10 mouse cellular contexts compared by ENCODE assay signal in the genomic region with DNA sequence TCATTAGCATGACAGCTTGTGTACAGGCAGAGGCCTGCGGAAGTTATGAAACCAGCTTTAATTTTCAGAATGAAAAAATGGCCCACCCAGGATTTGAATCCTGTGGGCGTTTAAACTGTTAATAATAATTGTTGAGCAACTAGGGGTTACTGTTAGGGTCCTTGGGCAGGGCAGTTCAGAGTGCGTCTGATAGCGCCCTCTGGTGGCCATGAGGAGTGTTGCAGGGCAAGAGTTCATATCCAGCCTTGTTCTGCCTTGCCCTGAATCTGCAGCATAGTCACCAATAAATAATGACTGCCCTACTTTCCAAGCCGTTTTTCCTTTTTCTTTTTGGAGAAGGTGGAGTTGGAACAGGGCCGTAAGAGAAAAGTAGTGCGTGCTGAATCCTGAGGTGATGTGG. TPM values are rescaled to one million over a fixed set of nuclear protein-coding genes. Genes with fewer than 3 reads are reported as not detected.
DNase-seq lines count a peak whose midpoint lies in the region; ATAC-seq lines count a peak whose summit lies in the region.
"Had no signal": no experiment of that assay in that cellular context is flagged by ENCODE, and none has a peak within 500 bp of the region (broad histone marks: within the 10 kb centered on the region; RNA-seq: fewer than 3 reads in every experiment).

No protein-coding gene starts in this region.

- peak; percentile 59 for DNase-seq in layer of hippocampus, adult 11-12 months (ENCODE audit: low spot score)
- DNase-seq in layer of hippocampus, adult 9-11 months: no peak
- DNase-seq in MN1 (ENCODE audit: low spot score): peak; percentile 40
- peak; percentile 70 to 73 for DNase-seq in cerebellum, postnatal 14 days
- peak; percentile 60 for DNase-seq in liver, embryonic 11.5 days (ENCODE audit: low spot score)
- DNase-seq in ovary, postnatal 36 days (ENCODE audit: low spot score): peak; percentile 50
- DNase-seq in thymus, postnatal 4 days: peak; percentile 76

- H3K27me3 ChIP-seq in liver, embryonic 11.5 days (replicated peaks; ENCODE audit: control insufficient read depth, insufficient read depth, low read length): no peaks in the 10 kb centered on the region

- no peaks in the 10 kb centered on the region for H3K9me3 ChIP-seq in liver, embryonic 11.5 days (ENCODE audit: control insufficient read depth, low read length)
- H3K9me3 ChIP-seq: midbrain, embryonic 12.5 days had no signal

- no peak overlapping the region for H3K27ac ChIP-seq in liver, embryonic 11.5 days (ENCODE audit: low read depth, low read length)
- H3K27ac ChIP-seq: midbrain, embryonic 12.5 days had no signal

- no peaks in the 10 kb centered on the region for H3K36me3 ChIP-seq in liver, embryonic 11.5 days (ENCODE audit: control insufficient read depth, insufficient read depth, low read length)
- H3K36me3 ChIP-seq: midbrain, embryonic 12.5 days had no signal

- ATAC-seq in hematopoietic stem cell, adult 5-6 weeks (replicated peaks in 1 of 2; ENCODE audit: insufficient read depth in 1 of 2, low FRiP score in 2 of 2, low TSS enrichment in 1 of 2, low read depth in 1 of 2, poor library complexity in 2 of 2, severe bottlenecking in 2 of 2): peak; percentile 74 to 78
- ATAC-seq in liver, embryonic 11.5 days (replicated peaks; ENCODE audit: low FRiP score): no peak

- H3K4me2 ChIP-seq in liver, embryonic 11.5 days: no peak overlapping the region
- H3K4me2 ChIP-seq: midbrain, embryonic 12.5 days had no signal

- no peak overlapping the region for H3K9ac ChIP-seq in liver, embryonic 11.5 days (ENCODE audit: low read depth, low read length)
- H3K9ac ChIP-seq: midbrain, embryonic 12.5 days had no signal

- 21% methylated on average over 7 of the region's 7 CpGs for WGBS in liver, embryonic 11.5 days

- H3K4me3 ChIP-seq in liver, embryonic 11.5 days (ENCODE audit: low read depth, low read length): no peak overlapping the region
- H3K4me3 ChIP-seq: midbrain, embryonic 12.5 days had no signal

- H3K4me1 ChIP-seq in liver, embryonic 11.5 days (replicated peaks; ENCODE audit: control insufficient read depth, insufficient read depth, low read length): no peaks in the 10 kb centered on the region
- H3K4me1 ChIP-seq: midbrain, embryonic 12.5 days had no signal

RNA-seq across cellular contexts. Expression of a gene that starts 17.3 kb away (rescaled TPM):
- total RNA-seq in hematopoietic stem cell, adult 5-6 weeks (2017): not detected in 2 replicates
- polyA plus RNA-seq in liver, embryonic 11.5 days (2014; fragmentation: Nextera tagmentation; extraction: Ambion mirVana): 0.10 TPM in 1 of 2 replicates, not detected in the other
- polyA plus RNA-seq: frontal cortex, adult 2 months had no signal

RNA-seq across cellular contexts. Expression of a gene that starts 22.8 kb away (rescaled TPM):
- total RNA-seq in hematopoietic stem cell, adult 5-6 weeks (2017): not detected in 2 replicates
- not detected in 2 replicates for polyA plus RNA-seq in liver, embryonic 11.5 days (2014; fragmentation: Nextera tagmentation; extraction: Ambion mirVana)
- polyA plus RNA-seq: frontal cortex, adult 2 months; midbrain, embryonic 12.5 days had no signal

RNA-seq across cellular contexts. Expression of a gene that starts 43.1 kb away (rescaled TPM):
- total RNA-seq in hematopoietic stem cell, adult 5-6 weeks (2017): 13.9 and 17.5 TPM in 2 replicates
- polyA plus RNA-seq in liver, embryonic 11.5 days (2014; fragmentation: Nextera tagmentation; extraction: Ambion mirVana): 0.13 and 0.14 TPM in 2 replicates
- polyA plus RNA-seq: midbrain, embryonic 12.5 days had no signal

RNA-seq across cellular contexts. Expression of a gene that starts 55.4 kb away (rescaled TPM):
- total RNA-seq in hematopoietic stem cell, adult 5-6 weeks (2017): not detected in 2 replicates
- polyA plus RNA-seq in liver, embryonic 11.5 days (2014; fragmentation: Nextera tagmentation; extraction: Ambion mirVana): not detected in 2 replicates
- polyA plus RNA-seq: frontal cortex, adult 2 months; midbrain, embryonic 12.5 days had no signal
